Comparison of ENCODE assay signal across 16 mouse cellular contexts in genomic region chr1:164441408-164441974, GRCm38 (mm10). TPM values are rescaled to one million over a fixed set of nuclear protein-coding genes. Genes with fewer than 3 reads are reported as not detected.
DNase-seq lines count a peak whose midpoint lies in the region; ATAC-seq and TF ChIP-seq lines count a peak whose summit lies in the region.
"Had no signal": no experiment of that assay in that cellular context is flagged by ENCODE, and none has a peak within 500 bp of the region (broad histone marks: within the 10 kb centered on the region; RNA-seq: fewer than 3 reads in every experiment).

No protein-coding gene starts in this region.

- peak; percentile 69 for TF ChIP-seq EP300 in liver, postnatal 0 days (IDR thresholded peaks at IDR 0.05; ENCODE audit: low read depth)

- WGBS in hindbrain, embryonic 11.5 days, result 58% methylated on average over 18 of the region's 18 CpGs
- WGBS in hindbrain, embryonic 10.5 days, result 59% methylated on average over 18 of the region's 18 CpGs
- 55% methylated on average over 18 of the region's 18 CpGs for WGBS in bone marrow, adult 2 months
- 49% methylated on average over 18 of the region's 18 CpGs for WGBS in liver, postnatal 0 days (ENCODE audit: insufficient replicate concordance)

- H3K9ac ChIP-seq in hindbrain, embryonic 11.5 days (ENCODE audit: low read depth, low read length), result no peak overlapping the region
- no peak overlapping the region for H3K9ac ChIP-seq in liver, postnatal 0 days (replicated peaks)
- H3K9ac ChIP-seq: embryonic facial prominence, embryonic 12.5 days; forebrain, embryonic 15.5 days; hindbrain, embryonic 14.5 days; intestine, embryonic 15.5 days; limb, embryonic 15.5 days; midbrain, embryonic 12.5 days had no signal

- H3K4me3 ChIP-seq in hindbrain, embryonic 11.5 days (ENCODE audit: low read depth, low read length), result no peak overlapping the region
- no peak overlapping the region for H3K4me3 ChIP-seq in hindbrain, embryonic 10.5 days
- no peak overlapping the region for H3K4me3 ChIP-seq in bone marrow, adult 2 months (replicated peaks; ENCODE audit: control insufficient read depth, low read depth, low read length)
- H3K4me3 ChIP-seq in liver, postnatal 0 days (ENCODE audit: low read depth, low read length), result no peak overlapping the region
- H3K4me3 ChIP-seq: embryonic facial prominence, embryonic 12.5 days; forebrain, embryonic 15.5 days; intestine, embryonic 15.5 days; limb, embryonic 15.5 days; midbrain, embryonic 12.5 days had no signal

- H3K4me1 ChIP-seq in hindbrain, embryonic 11.5 days (replicated peaks; ENCODE audit: control insufficient read depth, insufficient read depth, low read length), result no peaks in the 10 kb centered on the region
- H3K4me1 ChIP-seq in hindbrain, embryonic 10.5 days (replicated peaks), result 0 out of 2 replicates have a peak, but pooled peaks cover 10% of the 10 kb centered on the region
- H3K4me1 ChIP-seq in bone marrow, adult 2 months (ENCODE audit: control insufficient read depth, insufficient read depth, low read length), result peaks cover 9% of the 10 kb centered on the region
- H3K4me1 ChIP-seq in liver, postnatal 0 days (ENCODE audit: insufficient read depth), result peaks cover 17% of the 10 kb centered on the region
- H3K4me1 ChIP-seq: embryonic facial prominence, embryonic 12.5 days; forebrain, embryonic 15.5 days; intestine, embryonic 15.5 days; limb, embryonic 15.5 days; midbrain, embryonic 12.5 days had no signal

- no peak for TF ChIP-seq POLR2A in bone marrow, adult 2 months (IDR thresholded peaks at IDR 0.05; ENCODE audit: borderline replicate concordance, control insufficient read depth, low read depth, low read length)

- H3K4me2 ChIP-seq in hindbrain, embryonic 11.5 days (replicated peaks; ENCODE audit: low read depth, low read length), result no peak overlapping the region
- peak overlapping the region; percentile 20 for H3K4me2 ChIP-seq in liver, postnatal 0 days (ENCODE audit: low read depth, low read length)
- H3K4me2 ChIP-seq: embryonic facial prominence, embryonic 12.5 days; forebrain, embryonic 15.5 days; hindbrain, embryonic 14.5 days; intestine, embryonic 15.5 days; limb, embryonic 15.5 days; midbrain, embryonic 12.5 days had no signal

- H3K36me3 ChIP-seq in hindbrain, embryonic 11.5 days (ENCODE audit: control insufficient read depth, insufficient read depth, low read length), result no peaks in the 10 kb centered on the region
- peaks cover 97% of the 10 kb centered on the region for H3K36me3 ChIP-seq in hindbrain, embryonic 10.5 days
- H3K36me3 ChIP-seq in liver, postnatal 0 days (replicated peaks; ENCODE audit: insufficient read depth, low read length), result peaks cover 52% of the 10 kb centered on the region

- ATAC-seq in hindbrain, embryonic 11.5 days (ENCODE audit: low FRiP score), result peak; percentile 37; the same call in 1 of the 2 replicates
- ATAC-seq in liver, postnatal 0 days, result peak; percentile 84
- ATAC-seq: forebrain, embryonic 15.5 days; intestine, embryonic 15.5 days had no signal

- no peak overlapping the region for H3K27ac ChIP-seq in hindbrain, embryonic 11.5 days (ENCODE audit: low read depth, low read length)
- no peak overlapping the region for H3K27ac ChIP-seq in hindbrain, embryonic 10.5 days
- H3K27ac ChIP-seq in bone marrow, adult 2 months (ENCODE audit: control insufficient read depth, insufficient read depth, low read depth, low read length, poor library complexity), result peak overlapping the region; percentile 37
- peak overlapping the region; percentile 2; the same call in 1 of the 2 replicates for H3K27ac ChIP-seq in liver, postnatal 0 days (ENCODE audit: low read depth)
- H3K27ac ChIP-seq: embryonic facial prominence, embryonic 12.5 days; forebrain, embryonic 15.5 days; hindbrain, embryonic 14.5 days; intestine, embryonic 15.5 days; limb, embryonic 15.5 days; midbrain, embryonic 12.5 days had no signal

- H3K9me3 ChIP-seq in hindbrain, embryonic 11.5 days (ENCODE audit: control insufficient read depth, low read length), result no peaks in the 10 kb centered on the region
- H3K9me3 ChIP-seq in hindbrain, embryonic 10.5 days, result no peaks in the 10 kb centered on the region
- H3K9me3 ChIP-seq in liver, postnatal 0 days (ENCODE audit: low read length), result no peaks in the 10 kb centered on the region
- H3K9me3 ChIP-seq: embryonic facial prominence, embryonic 12.5 days; forebrain, embryonic 15.5 days; intestine, embryonic 15.5 days; limb, embryonic 15.5 days; midbrain, embryonic 12.5 days had no signal

- no peak for DNase-seq in hindbrain, embryonic 11.5 days (ENCODE audit: low spot score)
- no peak for DNase-seq in hindbrain, embryonic 10.5 days (ENCODE audit: low spot score)
- peak; percentile 90 for DNase-seq in A20 (ENCODE audit: low read depth, low spot score)
- DNase-seq in liver, postnatal 0 days, result no peak
- DNase-seq in lung, adult 18-20 months, result no peak
- DNase-seq in ovary, adult 18-20 months (ENCODE audit: low spot score), result no peak
- DNase-seq: layer of hippocampus, adult 9-11 months; retina, postnatal 1 day; thymus, adult 18-20 months had no signal

- no peaks in the 10 kb centered on the region for H3K27me3 ChIP-seq in hindbrain, embryonic 11.5 days (ENCODE audit: control insufficient read depth, insufficient read depth, low read length)
- H3K27me3 ChIP-seq in hindbrain, embryonic 10.5 days (ENCODE audit: insufficient read depth, poor library complexity, severe bottlenecking), result no peaks in the 10 kb centered on the region
- no peaks in the 10 kb centered on the region for H3K27me3 ChIP-seq in liver, postnatal 0 days (ENCODE audit: insufficient read depth, low read length)
- H3K27me3 ChIP-seq: embryonic facial prominence, embryonic 12.5 days; forebrain, embryonic 15.5 days; intestine, embryonic 15.5 days; limb, embryonic 15.5 days; midbrain, embryonic 12.5 days had no signal

- TF ChIP-seq CTCF in bone marrow, adult 2 months (IDR thresholded peaks at IDR 0.05; ENCODE audit: control insufficient read depth, insufficient read depth, low read length), result no peak
- TF ChIP-seq CTCF in liver, postnatal 0 days (IDR thresholded peaks at IDR 0.05; ENCODE audit: low read depth), result no peak

RNA-seq across cellular contexts. Expression of gene Atp1b1, which starts 16.7 kb away (rescaled TPM):
- polyA plus RNA-seq in hindbrain, embryonic 11.5 days (2014; fragmentation: Nextera tagmentation; extraction: Ambion mirVana), result 28.7 and 37.3 TPM in 2 replicates
- 19.0 and 25.9 TPM in 2 replicates for polyA plus RNA-seq in hindbrain, embryonic 10.5 days (2016; fragmentation: Nextera tagmentation; extraction: Ambion mirVana)
- polyA plus RNA-seq in bone marrow, adult 2 months (2011; ENCODE audit: insufficient read depth, insufficient read length, low replicate concordance, missing spikeins), result 14.2 and 46.4 TPM in 2 replicates
- 38.6 and 38.8 TPM in 2 replicates for polyA plus RNA-seq in liver, postnatal 0 days (2015; fragmentation: Nextera tagmentation; extraction: Ambion mirVana)

Comparison
In these comparisons a context has a peak if more than half of its experiments do, and no peak if none do; other contexts are left out.
1. H3K27ac ChIP-seq: peak in bone marrow, adult 2 months (single experiment) and liver, postnatal 0 days (single experiment); none in hindbrain, embryonic 11.5 days (single experiment) and hindbrain, embryonic 10.5 days (single experiment).